Mouse (Mus musculus) lung, adult 2 months (tissue): ENCODE measurements at regions not wholly inside any gene's neighbourhood (a gene's known extent, or its start where the extent isn't known, plus 50 kb on each side); places are given as distances from the start of the nearest gene placed in this dataset.

ENCODE experiments used
- DNase-seq: peaks from one replicate; pipeline ENCODE4 v3.0.0; 2022
- H3K4me1 ChIP-seq: fragments of 200-500 bp; 2 replicates; pipeline ENCODE4 v1.6.1; 2011; ENCODE audit warnings: low read length; ENCODE audit not compliant: control insufficient read depth, insufficient read depth
- H3K4me3 ChIP-seq: fragments of 200-500 bp; replicated peaks from 2 replicates; pipeline ENCODE3; 2011; ENCODE audit warnings: low read depth, mild to moderate bottlenecking, control low read depth, low read length; ENCODE audit errors: extremely low read depth
- CTCF ChIP-seq: fragments of 200-500 bp; IDR thresholded peaks from 2 replicates; pipeline ENCODE4 v1.5.1; 2011; ENCODE audit warnings: mild to moderate bottlenecking, low read length, control low read depth; ENCODE audit not compliant: insufficient read depth
- POLR2A ChIP-seq: fragments of 200-500 bp; IDR thresholded peaks from 2 replicates; pipeline ENCODE4 v1.6.1; 2011; ENCODE audit warnings: low read depth, mild to moderate bottlenecking, control low read depth, low read length, borderline replicate concordance; ENCODE audit errors: extremely low read depth
- WGBS: fragments of 180-500 bp; shearing (Covaris S2); methylation state at CpG from one replicate; pipeline ENCODE4 v1.1.7; 2018; 5-methylcytosine and 5-hydroxymethylcytosine counted together

DNA sequence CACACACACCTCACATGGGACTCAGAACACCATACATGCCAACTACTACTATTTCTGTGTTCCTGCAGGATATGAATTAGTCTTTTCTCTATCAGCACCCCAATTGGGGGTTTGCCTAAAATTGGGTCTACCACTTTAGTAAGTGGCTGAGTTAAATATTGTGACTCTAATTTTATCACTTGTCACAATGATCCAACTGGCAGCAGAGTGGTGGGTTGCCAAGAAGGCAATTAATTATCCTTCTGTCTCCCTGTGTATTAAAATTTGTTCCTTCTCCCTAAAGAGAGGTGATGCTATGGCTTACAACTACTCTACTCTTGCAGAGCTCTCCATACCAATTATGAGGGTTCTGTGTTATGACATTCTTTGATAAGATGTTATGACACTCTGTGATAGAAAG is 245.3 kb downstream of the Brms1l start:
- TF ChIP-seq POLR2A: no peak
- TF ChIP-seq CTCF: no peak
- H3K4me3 ChIP-seq: no peak overlapping the region
- DNase-seq: no peak
- no peaks in the 10 kb centered on the region for H3K4me1 ChIP-seq

GRCm38 (mm10) chr12:56064183-56064582 is 228.1 kb downstream of the Brms1l start:
- 80% methylated on average over 7 of the region's 7 CpGs for WGBS
- no peak for DNase-seq
- H3K4me3 ChIP-seq: no peak overlapping the region
- H3K4me1 ChIP-seq: no peaks in the 10 kb centered on the region
- TF ChIP-seq CTCF (no peak), POLR2A (no peak)

GRCm38 (mm10) chr12:56058876-56059275 is 222.8 kb downstream of the Brms1l start:
- TF ChIP-seq CTCF: no peak
- TF ChIP-seq POLR2A: no peak
- DNase-seq: no peak
- WGBS: 55% methylated on average over 10 of the region's 10 CpGs
- H3K4me3 ChIP-seq: no peak overlapping the region
- no peaks in the 10 kb centered on the region for H3K4me1 ChIP-seq

DNA sequence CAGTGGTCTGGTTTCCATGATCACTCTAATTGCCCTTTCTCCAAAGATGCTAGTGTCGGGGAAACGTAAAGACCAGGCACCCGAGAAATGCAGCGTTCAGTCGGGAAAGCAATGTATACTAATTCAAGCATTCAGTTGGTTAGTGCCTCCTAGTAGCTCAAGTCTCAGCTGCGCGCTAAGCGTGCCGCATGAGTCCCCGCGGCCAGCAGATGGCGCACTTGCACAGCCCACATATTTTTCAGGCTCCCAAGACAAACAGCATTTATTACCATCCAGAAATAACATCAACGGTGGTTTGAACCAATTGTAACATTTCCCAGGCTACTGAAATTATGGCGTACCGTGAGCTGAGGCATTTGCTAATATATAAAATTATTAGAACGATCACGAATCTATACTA is 222.3 kb downstream of the Brms1l start:
- 10% methylated on average over 17 of the region's 17 CpGs for WGBS
- peak; percentile 75 for DNase-seq
- Histone ChIP-seq H3K4me1 (no peaks in the 10 kb centered on the region), H3K4me3 (no peak overlapping the region)
- peak; percentile 80 for TF ChIP-seq CTCF
- no peak for TF ChIP-seq POLR2A

DNA sequence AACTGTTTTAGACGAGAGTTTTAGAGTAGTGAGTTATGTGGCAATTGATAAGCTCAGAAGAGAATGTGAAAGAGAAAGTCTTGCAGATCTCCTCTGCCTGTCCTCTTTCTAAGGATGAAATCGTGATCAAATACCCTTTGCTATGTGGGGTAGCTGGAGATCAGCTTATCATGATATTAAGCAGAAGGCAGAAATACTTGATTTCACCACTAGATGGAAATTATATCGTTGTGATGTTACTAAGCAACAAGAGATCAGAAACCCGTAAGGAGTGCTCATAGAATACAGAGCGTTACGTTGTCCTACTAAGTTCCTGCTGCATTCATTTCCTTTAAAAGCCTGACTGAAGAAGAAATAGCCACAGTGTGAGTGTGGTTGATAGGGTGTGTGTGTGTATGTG is 219.3 kb downstream of the Brms1l start:
- TF ChIP-seq POLR2A (no peak), CTCF (no peak)
- no peak for DNase-seq
- H3K4me3 ChIP-seq: no peak overlapping the region
- 59% methylated on average over 6 of the region's 6 CpGs for WGBS
- no peaks in the 10 kb centered on the region for H3K4me1 ChIP-seq

DNA sequence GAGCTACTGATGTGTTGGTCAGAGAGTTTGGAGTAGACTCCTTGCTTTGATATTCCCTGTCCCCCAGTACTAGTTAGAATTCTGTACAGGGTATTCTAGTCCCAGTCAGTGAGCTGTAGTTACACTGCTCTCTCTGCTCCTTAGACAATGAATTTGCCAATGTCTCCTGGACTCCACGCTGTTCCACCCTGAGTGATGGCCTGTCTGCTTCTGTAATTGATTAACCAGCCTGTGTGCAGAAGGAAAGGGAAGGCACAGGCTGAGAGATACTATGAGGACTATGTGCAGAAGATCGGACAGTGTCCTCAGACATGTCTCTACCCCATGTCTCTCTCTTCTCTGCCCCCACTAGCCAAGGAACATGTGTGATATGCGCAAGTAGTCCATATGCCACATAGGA is 209.9 kb downstream of the Brms1l start:
- 72% methylated on average over 3 of the region's 3 CpGs for WGBS
- no peak overlapping the region for H3K4me3 ChIP-seq
- TF ChIP-seq CTCF (no peak), POLR2A (no peak)
- H3K4me1 ChIP-seq: no peaks in the 10 kb centered on the region
- no peak for DNase-seq

- H3K4me3 ChIP-seq: no peak overlapping the region
- DNase-seq: no peak
- WGBS: 29% methylated on average over 7 of the region's 7 CpGs
- H3K4me1 ChIP-seq: no peaks in the 10 kb centered on the region
- TF ChIP-seq CTCF (no peak), POLR2A (no peak)
Observed at GRCm38 (mm10) chr12:56020954-56021514, 184.9 kb downstream of the Brms1l start.

GRCm38 (mm10) chr12:56020547-56020946 is 184.4 kb downstream of the Brms1l start:
- 42% methylated on average over 1 of the region's 1 CpGs for WGBS
- TF ChIP-seq POLR2A: no peak
- TF ChIP-seq CTCF: no peak
- Histone ChIP-seq H3K4me3 (no peak overlapping the region), H3K4me1 (no peaks in the 10 kb centered on the region)
- DNase-seq: no peak

DNA sequence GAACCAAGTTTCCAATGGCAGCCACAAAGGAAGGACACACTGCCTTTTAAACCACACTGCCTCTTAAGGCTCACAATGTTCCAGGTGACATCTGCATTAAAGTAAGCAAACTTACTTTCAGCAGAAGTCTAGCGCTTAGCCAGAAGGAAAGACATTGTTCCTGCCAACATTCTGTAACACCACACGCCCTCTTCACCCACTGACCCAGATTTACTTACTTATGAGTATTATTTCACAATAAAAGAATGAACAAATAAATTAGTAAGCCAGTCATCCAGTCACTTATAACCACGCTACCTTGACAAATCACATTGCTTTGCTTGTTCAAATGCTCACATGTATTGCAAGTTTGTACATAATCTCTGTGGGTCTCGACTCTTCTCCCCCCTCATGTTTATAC is 173.9 kb downstream of the Brms1l start:
- H3K4me1 ChIP-seq: peaks cover 2% of the 10 kb centered on the region; the same call in 1 of the 2 replicates
- no peak overlapping the region for H3K4me3 ChIP-seq
- TF ChIP-seq CTCF (no peak), POLR2A (no peak)
- no peak for DNase-seq
- 43% methylated on average over 4 of the region's 4 CpGs for WGBS

- DNase-seq: no peak
- no peak for TF ChIP-seq CTCF
- no peak for TF ChIP-seq POLR2A
- Histone ChIP-seq H3K4me1 (peaks cover 2% of the 10 kb centered on the region; the same call in 1 of the 2 replicates), H3K4me3 (no peak overlapping the region)
- WGBS: 74% methylated on average over 4 of the region's 4 CpGs
Observed at GRCm38 (mm10) chr12:56005846-56006245, 169.7 kb downstream of the Brms1l start.

DNA sequence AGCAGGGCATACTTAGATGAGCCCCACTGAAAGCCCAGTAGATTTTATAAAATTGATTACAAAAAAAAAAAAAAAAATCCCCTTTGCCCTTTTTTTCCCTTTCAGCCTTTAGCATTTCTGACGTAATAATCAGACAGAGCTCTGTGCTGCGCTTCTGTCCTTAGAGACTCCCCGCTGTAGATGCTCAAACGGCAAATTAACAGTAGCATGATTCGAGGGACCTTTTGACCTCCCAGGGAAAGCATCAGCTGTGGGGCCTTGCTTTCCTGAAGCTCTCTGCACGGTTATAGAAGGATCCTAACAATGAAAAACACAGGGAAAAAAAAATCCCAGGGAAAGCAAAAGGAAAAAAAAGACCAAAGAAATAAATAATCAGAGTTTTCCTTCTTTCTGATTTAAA is 169.2 kb downstream of the Brms1l start:
- WGBS: 60% methylated on average over 6 of the region's 6 CpGs
- TF ChIP-seq CTCF (no peak), POLR2A (no peak)
- peaks cover 2% of the 10 kb centered on the region; the same call in 1 of the 2 replicates for H3K4me1 ChIP-seq
- H3K4me3 ChIP-seq: no peak overlapping the region
- no peak for DNase-seq
